Mouse (Mus musculus): Measurements from ENCODE around the gene Spata46.

DNA sequence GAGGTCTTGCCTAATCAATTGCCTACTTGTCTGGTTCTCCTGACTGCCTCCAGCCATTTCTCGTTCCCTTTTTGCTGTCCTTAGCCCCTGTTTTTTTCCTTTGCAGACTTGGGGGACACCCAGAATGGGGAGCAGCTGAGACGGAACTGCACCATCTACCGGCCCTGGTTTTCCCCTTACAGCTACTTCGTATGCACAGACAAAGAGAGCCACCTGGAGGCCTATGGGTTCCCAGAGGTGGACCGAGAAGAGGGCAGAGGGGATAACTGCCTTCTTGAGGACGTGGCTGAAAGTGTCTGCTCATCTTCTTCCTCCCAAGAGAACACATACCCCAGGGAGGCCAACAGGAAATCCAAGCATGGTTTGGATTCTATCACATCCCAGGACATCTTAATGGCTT lies 2.8 kb downstream of the Spata46 start:
- no peak for TF ChIP-seq POLR2A (IDR thresholded peaks at IDR 0.05; ENCODE audit: low read depth, low read length)
- no peak for TF ChIP-seq CTCF (IDR thresholded peaks at IDR 0.05; ENCODE audit: borderline replicate concordance, insufficient read depth, low read length)

Measured in embryonic fibroblast, embryonic 13.5 days (primary cell).